Mouse (Mus musculus): Measurements from ENCODE around the gene Gpr87.

DNA sequence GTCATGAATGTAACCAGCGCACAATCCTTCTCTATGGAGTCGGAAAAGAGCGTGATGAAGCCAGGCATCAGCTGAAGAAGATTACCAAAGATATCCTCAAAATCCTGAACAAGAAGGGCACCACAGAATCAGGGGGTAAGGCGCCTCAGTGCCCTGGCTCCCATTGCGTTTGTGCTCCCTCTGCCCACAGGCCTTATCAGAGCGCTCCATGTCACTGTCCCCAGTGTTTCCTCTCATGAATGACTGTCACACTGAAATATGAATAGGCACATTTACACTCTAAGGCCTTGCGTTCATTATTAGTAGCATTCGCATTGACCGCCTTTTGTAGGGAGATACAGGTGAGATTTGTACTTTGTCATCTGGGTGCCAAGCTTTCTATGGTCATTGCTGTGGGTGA, 32.8 kb upstream of the Gpr87 start:
- no peak for TF ChIP-seq POLR2A (IDR thresholded peaks at IDR 0.05; ENCODE audit: extremely low read depth, insufficient read depth, low read length)
- TF ChIP-seq CTCF (IDR thresholded peaks at IDR 0.05; ENCODE audit: extremely low read depth, insufficient read depth, low read length): no peak

Measured in cortical plate, adult 2 months (tissue).